Comparison of ENCODE assay signal across 9 mouse cellular contexts in genomic region chr14:119040253-119040652, GRCm38 (mm10). TPM values are rescaled to one million over a fixed set of nuclear protein-coding genes. Genes with fewer than 3 reads are reported as not detected.
DNase-seq lines count a peak whose midpoint lies in the region; ATAC-seq and TF ChIP-seq lines count a peak whose summit lies in the region.
"Had no signal": no experiment of that assay in that cellular context is flagged by ENCODE, and none has a peak within 500 bp of the region (broad histone marks: within the 10 kb centered on the region; RNA-seq: fewer than 3 reads in every experiment).

No protein-coding gene starts in this region.

- H3K36me3 ChIP-seq in intestine, postnatal 0 days (ENCODE audit: control insufficient read depth, insufficient read depth): no peaks in the 10 kb centered on the region

- no peak overlapping the region for H3K4me2 ChIP-seq in intestine, postnatal 0 days (replicated peaks; ENCODE audit: low read depth)
- H3K4me2 ChIP-seq: neural tube, embryonic 12.5 days had no signal

- peak; percentile 78 for TF ChIP-seq CTCF in intestine, postnatal 0 days (IDR thresholded peaks at IDR 0.05; ENCODE audit: low read depth)

- no peak overlapping the region for H3K9ac ChIP-seq in intestine, postnatal 0 days (ENCODE audit: low read depth, low read length)
- H3K9ac ChIP-seq: neural tube, embryonic 12.5 days had no signal

- intact Hi-C loops in heart, postnatal 14 days (cut with DNase I): loop anchor here (5.0 kb wide), 1 partner anchor 1022 kb away; no protein-coding TSS in a partner anchor

- no peaks in the 10 kb centered on the region for H3K9me3 ChIP-seq in intestine, postnatal 0 days (ENCODE audit: control insufficient read depth)
- H3K9me3 ChIP-seq: neural tube, embryonic 12.5 days had no signal

- 70% methylated on average over 1 of the region's 1 CpGs for WGBS in intestine, postnatal 0 days

- peak; percentile 88 for ATAC-seq in common myeloid progenitor, adult 5-6 weeks (replicated peaks; ENCODE audit: low read depth, poor library complexity, severe bottlenecking)
- ATAC-seq in intestine, postnatal 0 days: no peak
- peak; percentile 91 for ATAC-seq in megakaryocyte progenitor cell, adult 5-6 weeks (replicated peaks; ENCODE audit: poor library complexity)

- H3K4me3 ChIP-seq in intestine, postnatal 0 days (ENCODE audit: low read depth, low read length): no peak overlapping the region
- H3K4me3 ChIP-seq: neural tube, embryonic 12.5 days had no signal

- H3K27ac ChIP-seq in intestine, postnatal 0 days (ENCODE audit: low read depth, low read length): no peak overlapping the region
- H3K27ac ChIP-seq: neural tube, embryonic 12.5 days had no signal

- no peaks in the 10 kb centered on the region for H3K27me3 ChIP-seq in intestine, postnatal 0 days (replicated peaks; ENCODE audit: control insufficient read depth, insufficient read depth, low read length)
- H3K27me3 ChIP-seq: neural tube, embryonic 12.5 days had no signal

- H3K4me1 ChIP-seq in intestine, postnatal 0 days (replicated peaks; ENCODE audit: control insufficient read depth, insufficient read depth, low read length): no peaks in the 10 kb centered on the region

- peak; percentile 19 to 28 for DNase-seq in heart, postnatal 14 days
- DNase-seq in heart, adult 8-10 months (ENCODE audit: low spot score): no peak
- DNase-seq in urinary bladder, postnatal 14 days (ENCODE audit: low spot score): peak; percentile 61
- no peak for DNase-seq in urinary bladder, postnatal 10 days (ENCODE audit: low spot score)
- DNase-seq in Muller cell, postnatal 12 days (ENCODE audit: inconsistent ontology term): no peak

RNA-seq across cellular contexts. Expression of gene Uggt2, which starts 59.0 kb away (rescaled TPM):
- total RNA-seq in heart, postnatal 14 days (2021): 1 to 10 TPM; 5.3 to 7.3 TPM
- 1 to 10 TPM; 6.8 to 9.6 (median 7.5) TPM for total RNA-seq in heart, adult 8-10 months (2022)
- 4.1 and 6.5 TPM in 2 replicates for total RNA-seq in common myeloid progenitor, adult 5-6 weeks (2017)
- 1.6 and 2.1 TPM in 2 replicates for polyA plus RNA-seq in intestine, postnatal 0 days (2015; fragmentation: Nextera tagmentation; extraction: Ambion mirVana)
- 3.3 and 5.5 TPM in 2 replicates for total RNA-seq in megakaryocyte progenitor cell, adult 5-6 weeks (2015)
- total RNA-seq in megakaryocyte progenitor cell, adult 5-6 weeks (2017): 1.5 and 5.8 TPM in 2 replicates

Comparison
In these comparisons a context has a peak if more than half of its experiments do, and no peak if none do; other contexts are left out.
1. DNase-seq: peak in heart, postnatal 14 days (2 of 2) and urinary bladder, postnatal 14 days (single experiment); none in heart, adult 8-10 months (single experiment), urinary bladder, postnatal 10 days (single experiment) and Muller cell, postnatal 12 days (single experiment).